Mouse (Mus musculus): ENCODE results near the gene Gm20388. TPM values are rescaled to one million over a fixed set of nuclear protein-coding genes. Genes with fewer than 3 reads are reported as not detected.

Gm20388 gene
- polyA plus RNA-seq, 1 experiment from 2014 or later = not detected

DNA sequence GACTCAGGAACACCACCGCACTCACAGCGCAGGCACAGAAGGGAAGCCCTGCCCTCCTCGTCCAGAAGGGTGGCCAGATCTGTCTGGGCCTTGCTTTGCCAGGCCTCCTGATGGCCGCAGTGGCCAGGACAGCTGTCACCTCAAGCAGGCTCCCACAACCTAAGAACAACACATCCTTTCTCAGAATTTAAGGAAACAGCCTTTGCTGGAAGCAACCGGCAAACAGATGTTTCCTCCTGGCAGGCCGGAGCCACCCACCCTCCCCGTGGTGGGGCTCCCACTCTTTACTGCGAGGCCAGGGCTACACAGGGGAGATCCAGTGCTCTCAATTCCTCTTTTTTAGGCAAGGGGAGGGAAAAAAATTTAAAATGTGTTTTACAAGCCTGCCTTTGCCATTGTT lies 2754.6 kb downstream of the Gm20388 start:
- H3K9ac ChIP-seq (replicated peaks) = no peak overlapping the region
- no peaks in the 10 kb centered on the region for H3K36me3 ChIP-seq
- 25% methylated on average over 8 of the region's 8 CpGs for WGBS
- peak overlapping the region; percentile 73 for H3K27ac ChIP-seq (replicated peaks)
- peak; percentile 65 for ATAC-seq (replicated peaks)
- peak overlapping the region; percentile 29 for H3K4me2 ChIP-seq (replicated peaks)
- no peaks in the 10 kb centered on the region for H3K9me3 ChIP-seq
- H3K27me3 ChIP-seq = no peaks in the 10 kb centered on the region
- peaks cover 81% of the 10 kb centered on the region for H3K4me1 ChIP-seq
- H3K4me3 ChIP-seq = no peak overlapping the region

- no peaks in the 10 kb centered on the region; the same call in 1 of the 2 replicates for H3K27me3 ChIP-seq
- peak overlapping the region; percentile 73 for H3K27ac ChIP-seq (replicated peaks)
- H3K9me3 ChIP-seq = no peaks in the 10 kb centered on the region
- peak; percentile 76 for ATAC-seq (replicated peaks)
- H3K36me3 ChIP-seq = no peaks in the 10 kb centered on the region
- H3K4me3 ChIP-seq = no peak overlapping the region
- no peak overlapping the region for H3K9ac ChIP-seq (replicated peaks)
- H3K4me1 ChIP-seq = peaks cover 84% of the 10 kb centered on the region
- peak overlapping the region; percentile 29 for H3K4me2 ChIP-seq (replicated peaks)
- WGBS = 44% methylated on average over 12 of the region's 14 CpGs
These were observed 2755.2 kb downstream of the Gm20388 start for GRCm38 (mm10) chr8:122665667-122666316.

- peaks cover 84% of the 10 kb centered on the region for H3K4me1 ChIP-seq
- no peak overlapping the region for H3K9ac ChIP-seq (replicated peaks)
These were observed 2755.7 kb downstream of the Gm20388 start for GRCm38 (mm10) chr8:122666338-122666764.

DNA sequence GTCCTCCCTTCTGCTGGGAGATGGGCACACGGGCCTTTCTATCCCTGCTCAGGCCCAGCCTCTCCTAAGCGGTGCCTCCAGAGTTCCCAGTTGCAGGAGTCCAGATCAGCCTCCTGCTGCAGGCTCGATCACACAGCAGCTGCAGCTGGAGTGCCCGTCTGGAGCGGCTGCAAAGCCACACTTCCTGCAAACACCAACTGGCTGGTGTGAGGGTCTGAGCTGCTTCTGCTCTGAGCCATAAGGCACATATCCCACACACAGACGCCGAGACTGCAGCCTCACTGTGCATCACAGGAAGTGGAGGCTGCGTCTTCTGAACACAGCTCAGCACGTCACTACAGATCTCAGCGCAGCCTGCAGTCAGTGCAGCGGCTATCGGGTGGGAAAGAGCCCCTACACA lies 2756.2 kb downstream of the Gm20388 start:
- Histone ChIP-seq H3K27me3 (no peaks in the 10 kb centered on the region; the same call in 1 of the 2 replicates), H3K27ac (replicated peaks) (peak overlapping the region; percentile 65), H3K4me1 (peaks cover 82% of the 10 kb centered on the region), H3K4me3 (no peak overlapping the region), H3K4me2 (replicated peaks) (0 out of 2 replicates have a peak overlapping the region, but pooled peaks have one; percentile 1), H3K9ac (replicated peaks) (no peak overlapping the region), H3K36me3 (no peaks in the 10 kb centered on the region), H3K9me3 (no peaks in the 10 kb centered on the region)
- WGBS = 51% methylated on average over 12 of the region's 12 CpGs
- ATAC-seq (replicated peaks) = peak; percentile 4; the same call in 1 of the 2 replicates

More at GRCm38 (mm10) chr8:122666338-122666764, 2755.7 kb downstream of the Gm20388 start:
- Histone ChIP-seq H3K27me3 (no peaks in the 10 kb centered on the region; the same call in 1 of the 2 replicates), H3K9me3 (no peaks in the 10 kb centered on the region), H3K4me2 (replicated peaks) (0 out of 2 replicates have a peak overlapping the region, but pooled peaks have one; percentile 1), H3K36me3 (no peaks in the 10 kb centered on the region), H3K27ac (replicated peaks) (peak overlapping the region; percentile 65), H3K4me3 (no peak overlapping the region)
- ATAC-seq (replicated peaks) = peak; percentile 30
- WGBS = 51% methylated on average over 9 of the region's 9 CpGs

- Histone ChIP-seq H3K36me3 (no peaks in the 10 kb centered on the region), H3K4me2 (replicated peaks) (no peak overlapping the region), H3K27me3 (no peaks in the 10 kb centered on the region; the same call in 1 of the 2 replicates), H3K4me1 (peaks cover 72% of the 10 kb centered on the region), H3K27ac (replicated peaks) (no peak overlapping the region), H3K4me3 (no peak overlapping the region), H3K9me3 (no peaks in the 10 kb centered on the region), H3K9ac (replicated peaks) (no peak overlapping the region)
- WGBS = 64% methylated on average over 11 of the region's 11 CpGs
- ATAC-seq (replicated peaks) = no peak
These were observed 2757.2 kb downstream of the Gm20388 start for GRCm38 (mm10) chr8:122667854-122668253.

GRCm38 (mm10) chr8:122669370-122669769 lies 2758.7 kb downstream of the Gm20388 start:
- Histone ChIP-seq H3K4me3 (no peak overlapping the region), H3K4me1 (peaks cover 64% of the 10 kb centered on the region), H3K27ac (replicated peaks) (no peak overlapping the region), H3K36me3 (no peaks in the 10 kb centered on the region), H3K9ac (replicated peaks) (no peak overlapping the region), H3K9me3 (no peaks in the 10 kb centered on the region), H3K27me3 (no peaks in the 10 kb centered on the region; the same call in 1 of the 2 replicates), H3K4me2 (replicated peaks) (no peak overlapping the region)
- 21% methylated on average over 5 of the region's 5 CpGs for WGBS
- ATAC-seq (replicated peaks) = no peak

- H3K9me3 ChIP-seq = no peaks in the 10 kb centered on the region
- no peak overlapping the region for H3K27ac ChIP-seq (replicated peaks)
- no peak overlapping the region for H3K9ac ChIP-seq (replicated peaks)
- no peaks in the 10 kb centered on the region for H3K36me3 ChIP-seq
- H3K4me3 ChIP-seq = no peak overlapping the region
- H3K4me2 ChIP-seq (replicated peaks) = no peak overlapping the region
- ATAC-seq (replicated peaks) = no peak
- peaks cover 64% of the 10 kb centered on the region for H3K4me1 ChIP-seq
- H3K27me3 ChIP-seq = no peaks in the 10 kb centered on the region; the same call in 1 of the 2 replicates
- WGBS = 15% methylated on average over 11 of the region's 11 CpGs
These were observed 2759.4 kb downstream of the Gm20388 start for GRCm38 (mm10) chr8:122670001-122670400.

DNA sequence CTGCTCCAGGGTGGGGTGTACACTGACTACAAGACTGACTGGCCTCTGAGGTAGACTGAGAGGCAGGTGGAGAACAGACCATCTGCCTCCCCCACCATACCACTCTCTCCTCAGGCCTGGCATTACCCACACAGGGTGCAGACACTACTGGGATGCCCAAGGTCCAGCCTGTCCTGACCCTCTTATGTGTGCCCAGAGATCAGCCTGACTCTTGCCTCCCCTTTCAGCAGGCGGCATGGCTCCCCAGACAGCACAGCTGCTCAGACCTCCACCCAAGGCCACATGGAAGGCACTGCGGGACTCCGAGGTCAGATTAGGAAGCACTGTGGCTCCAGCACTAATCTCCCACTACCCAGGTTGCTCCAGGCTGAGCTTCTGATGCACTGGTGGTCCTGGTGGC lies 2760.1 kb downstream of the Gm20388 start:
- no peak overlapping the region for H3K4me3 ChIP-seq
- H3K4me1 ChIP-seq = peaks cover 64% of the 10 kb centered on the region
- no peak for ATAC-seq (replicated peaks)
- no peaks in the 10 kb centered on the region for H3K36me3 ChIP-seq
- no peaks in the 10 kb centered on the region; the same call in 1 of the 2 replicates for H3K27me3 ChIP-seq
- H3K9ac ChIP-seq (replicated peaks) = no peak overlapping the region
- H3K27ac ChIP-seq (replicated peaks) = no peak overlapping the region
- WGBS = 47% methylated on average over 3 of the region's 3 CpGs
- H3K4me2 ChIP-seq (replicated peaks) = no peak overlapping the region
- H3K9me3 ChIP-seq = no peaks in the 10 kb centered on the region

DNA sequence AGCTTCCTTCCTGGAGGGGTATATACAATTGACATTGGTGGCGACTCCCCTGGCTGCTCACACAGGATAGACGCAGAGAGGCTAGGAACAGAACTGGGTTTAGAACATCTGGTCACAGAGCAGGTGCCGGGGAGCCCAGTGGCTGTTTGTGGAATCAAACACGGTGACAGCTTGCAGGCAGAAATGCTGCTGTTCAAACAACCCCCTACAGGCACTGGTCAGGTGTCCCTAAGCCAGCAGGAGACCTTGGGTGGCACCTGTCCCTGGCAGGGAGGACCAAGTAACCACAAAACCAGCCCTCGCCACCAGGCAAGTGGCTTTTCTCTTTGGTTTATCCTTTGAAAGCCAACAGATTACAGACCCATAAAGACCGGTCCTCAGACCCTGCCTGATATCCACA lies 2761.3 kb downstream of the Gm20388 start:
- no peak overlapping the region for H3K4me2 ChIP-seq (replicated peaks)
- no peak overlapping the region for H3K9ac ChIP-seq (replicated peaks)
- H3K36me3 ChIP-seq = no peaks in the 10 kb centered on the region
- 78% methylated on average over 6 of the region's 6 CpGs for WGBS
- H3K27me3 ChIP-seq = no peaks in the 10 kb centered on the region; the same call in 1 of the 2 replicates
- ATAC-seq (replicated peaks) = no peak
- H3K4me1 ChIP-seq = peaks cover 64% of the 10 kb centered on the region
- H3K27ac ChIP-seq (replicated peaks) = no peak overlapping the region
- no peak overlapping the region for H3K4me3 ChIP-seq
- no peaks in the 10 kb centered on the region for H3K9me3 ChIP-seq

DNA sequence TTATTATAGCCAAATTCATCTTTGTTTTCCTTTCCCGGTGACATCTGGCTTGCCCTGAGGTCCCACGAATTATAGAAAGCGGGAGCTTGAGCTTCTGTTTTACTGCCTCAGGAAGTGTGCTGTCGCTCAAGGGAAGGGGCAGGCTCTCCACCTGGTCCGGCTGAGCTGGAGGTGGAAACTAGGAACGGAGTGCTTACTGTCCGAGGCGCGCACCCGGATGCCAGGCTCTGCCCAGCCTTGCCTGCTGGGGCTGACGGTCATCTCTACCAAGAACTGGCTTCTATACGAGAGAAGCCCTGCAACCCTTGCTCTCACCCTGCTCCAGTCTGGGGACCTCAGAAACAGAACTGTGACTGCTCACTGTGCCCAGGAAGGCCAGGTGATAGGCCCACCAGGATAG lies 2763.3 kb downstream of the Gm20388 start:
- no peak for ATAC-seq (replicated peaks)
- H3K4me2 ChIP-seq (replicated peaks) = no peak overlapping the region; the same call in 1 of the 2 replicates
- no peak overlapping the region for H3K27ac ChIP-seq (replicated peaks)
- H3K27me3 ChIP-seq = no peaks in the 10 kb centered on the region; the same call in 1 of the 2 replicates
- 85% methylated on average over 12 of the region's 12 CpGs for WGBS
- H3K9ac ChIP-seq (replicated peaks) = no peak overlapping the region
- H3K4me3 ChIP-seq = no peak overlapping the region
- H3K9me3 ChIP-seq = no peaks in the 10 kb centered on the region
- no peaks in the 10 kb centered on the region for H3K36me3 ChIP-seq
- H3K4me1 ChIP-seq = peaks cover 64% of the 10 kb centered on the region

DNA sequence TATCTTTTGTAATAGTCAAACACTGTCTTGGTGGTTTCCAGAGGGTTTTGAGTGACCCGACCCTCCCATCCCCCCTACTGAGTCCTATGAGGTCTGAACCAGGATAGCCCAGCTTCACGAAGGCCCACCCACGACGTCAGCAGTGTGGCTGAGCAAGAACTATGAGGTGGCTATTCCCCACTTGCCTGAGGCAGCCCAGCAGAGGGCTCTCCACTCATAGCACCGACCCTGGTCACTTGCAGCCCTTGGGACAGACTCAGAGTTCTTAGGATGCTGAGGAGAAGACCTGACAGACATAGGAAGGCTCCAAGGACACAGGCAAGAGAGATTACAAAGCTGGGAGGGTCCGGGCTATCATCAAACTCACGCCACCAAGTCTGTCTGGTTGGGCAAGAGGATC lies 2764.4 kb downstream of the Gm20388 start:
- peaks cover 71% of the 10 kb centered on the region for H3K4me1 ChIP-seq
- WGBS = 46% methylated on average over 7 of the region's 7 CpGs
- H3K27ac ChIP-seq (replicated peaks) = no peak overlapping the region
- H3K4me2 ChIP-seq (replicated peaks) = peak overlapping the region; percentile 75
- no peak overlapping the region for H3K9ac ChIP-seq (replicated peaks)
- H3K36me3 ChIP-seq = no peaks in the 10 kb centered on the region
- no peak for ATAC-seq (replicated peaks)
- H3K9me3 ChIP-seq = no peaks in the 10 kb centered on the region
- peak overlapping the region; percentile 90 for H3K4me3 ChIP-seq
- H3K27me3 ChIP-seq = peaks cover 3% of the 10 kb centered on the region

DNA sequence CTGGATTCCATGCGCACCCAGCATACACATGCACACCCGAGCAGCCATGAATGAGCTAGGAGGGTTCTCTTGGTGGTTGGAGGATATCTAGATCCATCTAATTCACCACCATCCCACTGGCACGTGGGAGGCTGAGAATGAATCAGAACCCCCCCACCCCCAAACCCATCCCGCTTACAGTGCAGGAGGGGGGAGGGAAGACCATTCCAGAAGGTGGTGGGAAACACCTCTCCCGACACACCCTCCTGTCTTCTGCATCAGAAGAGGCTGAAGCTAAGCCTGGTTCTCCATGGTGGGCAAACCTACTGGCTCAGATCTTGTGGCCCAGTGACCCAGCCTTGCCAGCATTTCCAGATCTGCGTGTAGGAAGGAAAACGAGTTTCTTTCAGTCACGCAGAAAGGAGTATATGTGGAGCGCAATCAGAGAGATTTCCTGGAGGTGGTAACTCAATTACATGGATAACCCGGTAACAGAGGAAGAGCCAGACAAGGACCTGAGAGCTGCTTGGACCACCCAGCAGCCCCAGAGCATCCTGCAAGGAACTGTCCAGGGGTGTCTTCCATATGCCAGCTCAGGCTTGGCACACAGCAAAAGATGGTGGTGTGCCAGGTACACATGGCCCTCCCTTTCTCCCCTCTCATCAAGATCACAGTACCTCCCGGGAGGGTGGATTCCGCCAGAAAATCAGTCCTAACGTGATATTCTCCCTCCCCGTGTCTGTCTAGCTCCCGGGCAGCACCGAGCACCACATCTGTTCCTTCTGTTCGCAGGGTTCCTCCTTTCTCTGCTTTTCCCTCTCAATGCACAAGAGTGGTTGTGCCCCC lies 2765.2 kb downstream of the Gm20388 start:
- Histone ChIP-seq H3K9me3 (no peaks in the 10 kb centered on the region), H3K36me3 (no peaks in the 10 kb centered on the region), H3K4me2 (replicated peaks) (peak overlapping the region; percentile 75), H3K27ac (replicated peaks) (peak overlapping the region; percentile 97), H3K4me3 (peak overlapping the region; percentile 90), H3K4me1 (peaks cover 69% of the 10 kb centered on the region), H3K27me3 (peaks cover 5% of the 10 kb centered on the region), H3K9ac (replicated peaks) (peak overlapping the region; percentile 90)
- 47% methylated on average over 17 of the region's 17 CpGs for WGBS
- ATAC-seq (replicated peaks) = no peak

All from forebrain, embryonic 15.5 days (tissue).